Mouse (Mus musculus) cerebellum, adult 9-11 months (tissue): ENCODE measurements at regions not wholly inside any gene's neighbourhood (a gene's known extent, or its start where the extent isn't known, plus 50 kb on each side); places are given as distances from the start of the nearest gene placed in this dataset.

ENCODE experiments used
- DNase-seq: peaks from one replicate; pipeline ENCODE4 v3.0.0; 2022

GRCm38 (mm10) chrX:136321692-136322091 is 51.6 kb downstream of the Bex3 start:
- DNase-seq: peak; percentile 22

- DNase-seq: no peak
Observed at GRCm38 (mm10) chrX:136365809-136366208, 95.8 kb downstream of the Bex3 start.
